Mouse (Mus musculus): ENCODE data around the gene Rab3a.

DNA sequence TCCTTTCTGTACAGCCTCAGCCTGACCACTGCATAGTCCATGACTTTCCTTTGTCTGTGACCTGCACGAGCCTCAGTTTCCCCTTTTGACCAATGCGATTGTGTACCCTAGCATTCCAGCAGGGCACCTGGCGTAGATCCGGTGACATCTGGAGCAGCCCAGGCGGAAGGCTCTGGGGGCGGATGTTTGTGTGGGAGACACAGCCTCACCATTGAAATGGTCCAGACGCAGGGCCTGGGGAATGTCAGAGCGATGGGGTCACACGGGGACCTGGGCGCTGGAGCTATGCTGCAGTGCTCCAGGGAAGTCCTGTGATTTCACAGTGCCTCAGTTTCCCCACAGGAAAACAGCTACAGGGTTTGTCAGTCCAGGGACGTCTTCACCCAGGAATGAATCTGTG is 12.3 kb upstream of the Rab3a start:
- no peak for TF ChIP-seq CTCF (IDR thresholded peaks at IDR 0.05; ENCODE audit: extremely low read depth, insufficient read length, insufficient replicate concordance, low read depth, low read length)
- TF ChIP-seq POLR2A (IDR thresholded peaks at IDR 0.05; ENCODE audit: low read depth, low read length), result no peak
